Mouse (Mus musculus) spleen, adult 2 months (tissue): Measurements from ENCODE around the gene Ctbp1.

Source experiments
- CTCF ChIP-seq: fragments of 200-500 bp; IDR thresholded peaks from 2 replicates; pipeline ENCODE4 v1.5.1; 2011; ENCODE audit warnings: mild to moderate bottlenecking, inconsistent platforms; ENCODE audit not compliant: insufficient read depth, insufficient read length, insufficient replicate concordance; ENCODE audit errors: extremely low read depth
- POLR2A ChIP-seq: fragments of 200-500 bp; IDR thresholded peaks from 2 replicates; pipeline ENCODE4 v1.6.1; 2011; ENCODE audit warnings: low read depth, low read length, inconsistent platforms

DNA sequence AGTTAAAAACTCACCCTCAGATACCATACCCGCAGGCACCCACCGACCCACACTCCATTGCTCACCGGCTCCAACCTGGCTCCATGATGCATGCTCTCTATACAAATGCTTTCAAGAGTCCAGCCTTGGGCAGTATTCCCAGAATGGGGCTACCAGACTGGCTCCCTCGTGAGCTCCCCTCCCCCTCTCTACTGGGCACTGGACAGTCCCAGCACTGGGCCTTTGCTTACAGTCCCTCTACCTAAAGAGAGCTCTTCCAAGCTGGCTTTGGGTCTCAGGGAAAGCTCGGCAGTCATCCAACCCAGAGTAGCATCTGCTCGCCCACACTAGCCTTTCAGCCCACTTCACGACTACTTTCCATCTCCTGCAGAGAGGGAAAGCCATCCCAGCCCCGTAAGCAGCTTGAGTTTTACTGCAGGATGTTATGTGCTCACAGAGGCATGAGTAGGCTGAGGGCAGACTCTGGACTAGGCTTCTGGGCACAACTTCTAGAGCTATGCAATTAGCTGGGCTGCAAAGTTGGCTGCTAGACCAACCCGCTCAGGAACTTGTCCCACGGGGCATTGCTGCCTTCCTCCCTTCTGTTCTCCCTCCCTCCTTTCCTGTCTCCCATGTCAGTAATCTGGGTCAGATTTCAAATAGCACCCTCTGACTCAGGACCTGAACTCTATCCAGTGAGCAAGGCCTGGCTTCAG is 54.3 kb downstream of the Ctbp1 start:
- TF ChIP-seq CTCF (no peak), POLR2A (no peak)
